Mouse (Mus musculus) liver, embryonic 12.5 days (tissue): Measurements from ENCODE around the gene Syt7. TPM values are rescaled to one million over a fixed set of nuclear protein-coding genes. Genes with fewer than 3 reads are reported as not detected.

Experiments
- ATAC-seq: fragments of 200-750 bp; cut with Nextera tagmentation; 2 replicates; pipeline ENCODE4 v1.8.0; 2017; ENCODE audit warnings: moderate number of reproducible peaks, mild to moderate bottlenecking, moderate library complexity
- H3K27ac ChIP-seq: fragments of 300-500 bp; sonication (generic); 2 replicates; pipeline ENCODE4 v1.5.1; 2016; ENCODE audit warnings: mild to moderate bottlenecking
- H3K27me3 ChIP-seq: fragments of 300-500 bp; sonication (generic); replicated peaks from 2 replicates; pipeline ENCODE4 v1.6.1; 2016; ENCODE audit warnings: mild to moderate bottlenecking, moderate library complexity
- H3K36me3 ChIP-seq: fragments of 300-500 bp; sonication (generic); 2 replicates; pipeline ENCODE4 v1.6.1; 2016; ENCODE audit warnings: mild to moderate bottlenecking, moderate library complexity
- H3K4me1 ChIP-seq: fragments of 300-500 bp; sonication (generic); 2 replicates; pipeline ENCODE4 v1.6.1; 2016
- H3K4me2 ChIP-seq: fragments of 300-500 bp; sonication (generic); 2 replicates; pipeline ENCODE4 v1.6.1; 2016; ENCODE audit warnings: mild to moderate bottlenecking, moderate library complexity
- H3K4me3 ChIP-seq: fragments of 300-500 bp; sonication (generic); 2 replicates; pipeline ENCODE4 v1.5.1; 2016; ENCODE audit warnings: mild to moderate bottlenecking, moderate library complexity
- H3K9ac ChIP-seq: fragments of 300-500 bp; sonication (generic); 2 replicates; pipeline ENCODE4 v1.6.1; 2016; ENCODE audit warnings: mild to moderate bottlenecking, moderate library complexity
- H3K9me3 ChIP-seq: fragments of 300-500 bp; sonication (generic); replicated peaks from 2 replicates; pipeline ENCODE4 v1.6.1; 2016; ENCODE audit warnings: mild to moderate bottlenecking, moderate library complexity
- WGBS: fragments of 180-500 bp; shearing (Covaris S2); methylation state at CpG from one replicate; pipeline ENCODE4 v1.1.7; 2016; ENCODE audit not compliant: insufficient replicate concordance; 5-methylcytosine and 5-hydroxymethylcytosine counted together
- polyA plus RNA-seq: library from polyadenylated mRNA; unstranded; fragments of >200 nt; fragmentation: Nextera tagmentation; extraction: Ambion mirVana; gene quantifications from 2 replicates; pipeline ENCODE4 v1.2.1, GENCODE M21; 2016

Syt7 gene
- polyA plus RNA-seq, 1 experiment from 2014 or later = 0.91 TPM

DNA sequence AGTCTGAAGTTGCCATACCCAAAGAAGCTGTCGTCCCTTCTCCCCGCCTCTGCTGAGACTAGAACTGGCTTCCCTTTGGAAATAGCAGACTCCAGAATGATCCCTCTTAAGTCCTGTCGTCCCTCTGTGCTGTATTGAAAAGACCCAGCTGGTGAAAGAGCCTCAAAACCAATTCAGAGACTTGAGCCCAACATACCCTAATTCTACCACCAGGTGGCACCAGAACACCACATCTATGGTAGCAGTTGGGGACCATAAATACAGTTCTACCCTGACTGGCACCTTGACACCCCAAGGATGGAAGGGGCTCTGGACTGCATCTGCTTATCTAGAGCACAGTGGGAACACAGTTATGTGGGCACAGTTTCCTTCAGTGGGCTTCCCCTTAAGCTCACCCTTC, 60.8 kb downstream of the Syt7 start:
- Histone ChIP-seq H3K27ac (no peak overlapping the region), H3K9ac (no peak overlapping the region), H3K27me3 (peaks cover 43% of the 10 kb centered on the region), H3K4me1 (peaks cover 9% of the 10 kb centered on the region), H3K9me3 (0 out of 2 replicates have a peak, but pooled peaks cover 3% of the 10 kb centered on the region), H3K36me3 (0 out of 2 replicates have a peak, but pooled peaks cover 2% of the 10 kb centered on the region), H3K4me2 (no peak overlapping the region), H3K4me3 (no peak overlapping the region)
- WGBS = 2% methylated on average over 3 of the region's 3 CpGs
- ATAC-seq = no peak

DNA sequence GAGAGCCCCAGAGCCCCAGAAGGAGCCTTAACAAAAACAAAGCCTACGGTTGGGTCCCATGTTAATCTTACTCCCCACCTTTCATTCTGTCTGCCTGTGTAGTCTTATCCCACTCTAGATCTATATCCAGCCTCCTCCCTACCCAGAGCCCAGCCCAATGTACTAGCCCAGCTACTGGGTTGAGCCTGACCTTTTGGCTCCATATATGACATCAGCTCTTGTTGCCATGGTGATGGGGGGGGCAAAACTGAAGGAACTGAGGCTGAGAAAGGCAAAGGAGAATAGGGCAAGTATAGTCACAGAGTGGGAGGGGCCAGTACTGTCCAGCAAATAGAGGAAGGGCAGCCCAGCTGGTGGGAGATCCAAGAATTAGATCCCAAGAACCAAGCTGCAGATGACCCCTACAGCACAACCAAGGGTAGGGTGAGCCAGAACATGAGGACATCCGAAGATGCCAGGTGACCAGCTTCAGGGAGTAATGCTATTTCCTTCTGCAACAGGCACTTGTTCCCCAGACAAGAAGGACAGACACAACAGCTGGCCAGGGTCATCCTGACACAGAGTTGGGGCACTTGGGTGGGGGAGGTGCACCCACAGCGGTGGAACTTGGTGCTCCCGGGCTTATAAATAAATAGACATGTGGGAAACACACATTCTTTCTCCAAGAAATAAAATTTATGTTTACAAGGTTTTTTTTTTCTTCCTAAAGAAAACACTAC, 66.0 kb downstream of the Syt7 start:
- no peak overlapping the region for H3K27ac ChIP-seq
- peaks cover 24% of the 10 kb centered on the region for H3K4me1 ChIP-seq
- no peaks in the 10 kb centered on the region for H3K9me3 ChIP-seq
- no peak overlapping the region for H3K4me2 ChIP-seq
- H3K4me3 ChIP-seq = no peak overlapping the region
- 41% methylated on average over 4 of the region's 4 CpGs for WGBS
- H3K36me3 ChIP-seq = no peaks in the 10 kb centered on the region
- ATAC-seq = 0 out of 2 replicates have a peak, but pooled peaks have one; percentile 14
- H3K27me3 ChIP-seq = peaks cover 95% of the 10 kb centered on the region
- H3K9ac ChIP-seq = no peak overlapping the region

DNA sequence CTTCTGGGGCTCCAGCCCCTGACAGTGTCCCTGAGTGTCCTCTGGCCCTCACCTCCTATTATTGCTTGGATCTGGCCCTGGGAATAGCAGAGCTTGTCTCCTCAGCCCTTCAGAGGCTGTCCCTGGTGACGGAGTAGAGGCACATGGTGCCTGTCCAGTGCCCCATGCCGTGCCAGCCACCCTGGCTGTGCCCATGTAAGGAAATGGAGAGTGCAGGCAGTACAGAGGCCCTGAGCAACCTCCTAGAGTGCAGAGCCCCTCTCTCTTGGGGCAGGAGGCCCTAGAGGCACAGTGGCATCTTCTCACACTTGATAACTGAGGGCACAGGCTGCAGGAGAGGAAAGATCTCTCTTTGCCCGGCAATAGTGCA, 66.5 kb downstream of the Syt7 start:
- H3K4me2 ChIP-seq = no peak overlapping the region
- no peaks in the 10 kb centered on the region for H3K36me3 ChIP-seq
- H3K27me3 ChIP-seq = peaks cover 98% of the 10 kb centered on the region
- H3K9ac ChIP-seq = no peak overlapping the region
- H3K9me3 ChIP-seq = no peaks in the 10 kb centered on the region
- WGBS = 52% methylated on average over 3 of the region's 3 CpGs
- H3K4me3 ChIP-seq = no peak overlapping the region
- no peak for ATAC-seq
- H3K4me1 ChIP-seq = peaks cover 24% of the 10 kb centered on the region
- H3K27ac ChIP-seq = no peak overlapping the region

DNA sequence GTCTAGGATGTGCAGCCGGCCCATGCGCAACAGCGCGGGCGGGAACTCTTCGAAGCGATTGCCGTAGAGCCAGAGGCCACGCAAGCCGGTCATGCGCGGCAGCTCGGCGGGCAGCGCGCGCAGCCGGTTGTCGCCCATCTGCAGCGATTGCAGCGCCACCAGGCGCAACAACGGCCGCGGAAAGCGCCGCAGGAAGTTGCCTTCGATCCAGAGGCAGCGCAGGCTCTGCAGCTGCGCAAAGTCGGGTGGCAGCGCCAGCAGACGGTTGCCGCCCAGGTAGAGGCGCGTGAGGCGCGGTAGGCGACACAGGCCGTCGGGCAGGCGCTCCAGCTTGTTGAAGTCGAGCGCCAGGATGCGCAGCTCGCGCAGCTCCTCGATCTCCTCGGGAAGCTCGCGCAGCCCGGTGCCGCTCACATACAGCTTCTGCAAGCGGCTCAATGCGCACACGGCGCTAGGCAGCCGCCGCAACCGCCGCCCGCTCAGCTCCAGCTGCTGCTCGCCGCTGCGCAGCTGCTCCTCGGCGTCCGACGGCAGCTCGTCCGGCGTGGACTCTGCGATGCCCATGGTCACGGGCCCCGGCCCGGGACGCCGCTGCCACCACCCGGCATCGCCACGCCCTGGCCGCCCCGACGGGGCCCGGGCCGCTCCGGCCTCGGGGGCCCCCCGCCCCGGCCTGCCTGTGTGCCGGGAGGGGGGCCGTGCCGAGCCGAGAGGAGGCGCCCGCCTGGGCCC, 68.0 kb downstream of the Syt7 start, which contains the start of gene Lrrc10b:
Gene Lrrc10b (minus strand): TSS at position 722 of the 732 bp plus-strand sequence.
- Histone ChIP-seq H3K4me1 (peaks cover 24% of the 10 kb centered on the region), H3K27ac (no peak within 1 kb of the TSS), H3K27me3 (peaks cover 100% of the 10 kb centered on the region), H3K9ac (no peak within 1 kb of the TSS), H3K36me3 (no peaks in the 10 kb centered on the region), H3K9me3 (no peaks in the 10 kb centered on the region), H3K4me2 (peak within 1 kb of the TSS; percentile 60), H3K4me3 (peak within 1 kb of the TSS; percentile 44)
- no peak; the same call in 1 of the 2 replicates for ATAC-seq
- WGBS = 3% methylated on average over 94 of the region's 96 CpGs

DNA sequence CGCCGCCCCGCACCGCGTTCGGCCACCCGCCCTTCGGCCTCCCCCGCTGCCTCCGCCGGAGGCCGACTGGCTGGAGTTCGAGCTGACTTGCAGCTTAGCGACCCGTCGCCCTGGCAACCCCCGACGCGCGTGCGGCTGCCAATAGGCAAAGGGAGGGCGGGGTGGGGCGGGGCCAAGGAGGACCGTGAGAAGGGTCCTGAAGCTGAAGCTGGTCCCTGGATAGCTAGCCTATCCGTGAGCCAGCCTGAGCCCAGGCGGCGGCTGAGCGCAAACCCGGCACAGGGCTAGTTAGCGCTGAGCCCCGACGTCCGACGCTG, 68.6 kb downstream of the Syt7 start:
- ATAC-seq = peak; percentile 46; the same call in 1 of the 2 replicates
- H3K4me2 ChIP-seq = peak overlapping the region; percentile 60
- WGBS = 4% methylated on average over 34 of the region's 34 CpGs
- no peaks in the 10 kb centered on the region for H3K9me3 ChIP-seq
- H3K4me1 ChIP-seq = peaks cover 24% of the 10 kb centered on the region
- no peaks in the 10 kb centered on the region for H3K36me3 ChIP-seq
- peaks cover 100% of the 10 kb centered on the region for H3K27me3 ChIP-seq
- no peak overlapping the region for H3K9ac ChIP-seq
- peak overlapping the region; percentile 44 for H3K4me3 ChIP-seq
- H3K27ac ChIP-seq = no peak overlapping the region

DNA sequence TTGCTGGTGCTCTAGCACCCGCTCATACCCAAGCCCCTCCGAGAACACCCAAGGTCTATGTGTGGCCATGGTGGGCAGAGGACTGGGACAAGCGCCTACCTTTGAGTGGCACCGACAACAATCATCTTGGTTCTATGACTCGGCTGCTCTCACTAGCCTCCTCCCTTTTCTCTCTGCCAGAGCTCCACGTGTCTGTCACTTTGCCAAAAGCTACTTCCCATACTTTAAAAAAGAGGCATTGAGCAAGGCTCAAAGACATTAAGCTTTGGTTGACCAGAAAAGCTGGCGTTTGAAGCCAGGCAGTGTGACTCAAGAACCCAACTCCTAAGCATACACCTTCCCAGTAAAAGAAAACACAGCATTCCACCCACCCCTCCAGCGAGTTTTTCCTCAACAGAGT, 69.2 kb downstream of the Syt7 start:
- no peak for ATAC-seq
- Histone ChIP-seq H3K4me1 (peaks cover 24% of the 10 kb centered on the region), H3K27me3 (peaks cover 100% of the 10 kb centered on the region), H3K4me2 (peak overlapping the region; percentile 60), H3K36me3 (no peaks in the 10 kb centered on the region), H3K9ac (no peak overlapping the region), H3K27ac (no peak overlapping the region), H3K9me3 (no peaks in the 10 kb centered on the region), H3K4me3 (no peak overlapping the region)
- WGBS = 23% methylated on average over 8 of the region's 8 CpGs

DNA sequence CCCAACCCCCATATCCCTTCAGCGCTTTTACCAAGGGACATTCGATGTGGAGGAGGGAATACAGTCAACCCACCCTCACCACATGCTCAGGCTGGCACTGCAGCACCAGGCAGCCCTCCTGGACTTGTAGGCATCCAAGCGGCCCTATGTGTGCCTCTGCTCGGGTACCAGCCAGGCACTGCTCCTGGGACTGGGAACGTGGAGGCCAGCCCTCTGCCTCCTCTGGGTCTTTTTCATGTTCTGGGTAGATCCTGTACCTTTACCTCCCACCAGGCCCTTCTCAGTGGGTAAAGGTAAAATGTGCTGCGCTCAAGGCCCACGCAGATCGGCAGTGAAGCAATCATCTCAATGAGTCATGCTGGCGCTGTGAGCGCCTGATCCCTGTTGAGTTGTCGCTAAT, 71.0 kb downstream of the Syt7 start:
- WGBS = 31% methylated on average over 11 of the region's 11 CpGs

DNA sequence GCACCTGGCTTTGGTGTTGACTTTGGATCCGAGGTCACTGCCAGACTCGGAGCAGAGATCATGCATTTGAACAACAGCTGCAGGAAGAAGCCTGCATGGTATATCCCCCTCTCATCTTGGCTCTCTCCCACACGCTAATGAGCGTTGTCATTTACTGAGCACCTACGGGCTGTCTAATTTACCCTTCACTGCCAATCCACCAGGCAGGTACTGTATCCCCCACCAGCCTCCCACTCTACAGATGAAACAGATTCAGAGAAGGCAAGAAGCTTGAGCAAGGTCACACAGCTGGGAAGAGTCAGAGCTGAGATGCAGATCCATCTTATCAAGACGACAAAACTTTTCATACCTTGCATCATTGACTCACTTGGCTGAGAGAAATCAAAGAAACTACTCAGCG, 72.7 kb downstream of the Syt7 start:
- peaks cover 96% of the 10 kb centered on the region for H3K27me3 ChIP-seq
- no peak overlapping the region for H3K4me2 ChIP-seq
- no peaks in the 10 kb centered on the region for H3K9me3 ChIP-seq
- H3K27ac ChIP-seq = no peak overlapping the region
- no peaks in the 10 kb centered on the region for H3K36me3 ChIP-seq
- H3K4me3 ChIP-seq = no peak overlapping the region
- H3K9ac ChIP-seq = no peak overlapping the region
- peaks cover 15% of the 10 kb centered on the region for H3K4me1 ChIP-seq
- WGBS = 38% methylated on average over 7 of the region's 7 CpGs
- no peak for ATAC-seq

More for the DNA sequence above, 71.0 kb downstream of the Syt7 start:
- H3K9me3 ChIP-seq = no peaks in the 10 kb centered on the region
- peaks cover 98% of the 10 kb centered on the region for H3K27me3 ChIP-seq
- H3K4me1 ChIP-seq = peaks cover 24% of the 10 kb centered on the region
- H3K4me3 ChIP-seq = no peak overlapping the region
- no peaks in the 10 kb centered on the region for H3K36me3 ChIP-seq
- no peak overlapping the region for H3K9ac ChIP-seq
- no peak for ATAC-seq
- H3K27ac ChIP-seq = no peak overlapping the region
- H3K4me2 ChIP-seq = no peak overlapping the region

DNA sequence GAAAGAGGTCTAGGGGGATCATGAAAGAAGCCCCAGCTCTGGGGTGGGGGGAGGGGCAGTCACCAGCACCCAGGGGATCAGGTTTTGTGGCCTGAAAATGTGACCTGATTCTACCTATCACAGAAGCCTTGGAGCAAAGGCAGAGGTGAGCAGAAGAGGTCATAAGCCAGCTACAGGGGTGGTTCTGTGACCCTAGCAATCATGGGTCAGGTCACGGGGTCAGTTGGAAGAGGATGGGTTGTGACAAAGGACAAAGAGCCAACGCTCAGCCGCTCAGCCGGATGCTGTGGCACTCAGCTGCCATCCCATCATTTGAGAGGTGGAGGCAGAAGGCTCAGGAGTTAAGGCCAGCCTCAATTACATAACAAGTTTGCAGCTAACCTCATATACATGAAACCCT, 75.5 kb downstream of the Syt7 start:
- Histone ChIP-seq H3K9ac (no peak overlapping the region), H3K9me3 (no peaks in the 10 kb centered on the region), H3K4me3 (no peak overlapping the region), H3K27ac (no peak overlapping the region), H3K36me3 (no peaks in the 10 kb centered on the region), H3K4me2 (no peak overlapping the region), H3K27me3 (peaks cover 75% of the 10 kb centered on the region), H3K4me1 (no peaks in the 10 kb centered on the region)
- no peak for ATAC-seq
- 40% methylated on average over 4 of the region's 4 CpGs for WGBS

DNA sequence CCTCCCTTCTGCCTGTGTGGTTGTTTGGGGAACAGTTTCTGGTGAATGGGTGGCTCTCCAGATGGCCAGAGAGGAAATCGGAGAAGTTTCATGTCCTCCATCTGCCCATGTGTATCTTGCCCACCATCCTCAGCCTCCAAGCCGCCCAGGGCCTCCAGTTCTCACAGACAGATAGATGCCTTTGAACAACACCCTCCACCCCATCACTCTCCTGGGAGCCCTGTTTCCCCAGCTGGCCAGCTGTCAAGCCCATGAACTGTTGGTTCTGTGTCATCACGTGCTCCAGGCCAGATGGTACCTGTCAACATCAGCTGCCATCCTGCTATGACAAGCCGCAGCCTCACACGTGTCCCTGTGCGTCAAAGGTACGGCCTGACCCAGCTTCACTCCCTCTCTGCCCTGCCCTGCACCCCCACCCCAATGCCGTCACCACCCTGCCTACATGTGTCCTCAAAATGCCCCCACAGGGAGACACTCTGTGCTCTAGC, 80.3 kb downstream of the Syt7 start:
- Histone ChIP-seq H3K9me3 (no peaks in the 10 kb centered on the region), H3K36me3 (no peaks in the 10 kb centered on the region), H3K27ac (no peak overlapping the region), H3K27me3 (peaks cover 37% of the 10 kb centered on the region), H3K4me3 (no peak overlapping the region), H3K4me1 (no peaks in the 10 kb centered on the region), H3K9ac (no peak overlapping the region), H3K4me2 (no peak overlapping the region)
- WGBS = 53% methylated on average over 8 of the region's 8 CpGs
- no peak for ATAC-seq

DNA sequence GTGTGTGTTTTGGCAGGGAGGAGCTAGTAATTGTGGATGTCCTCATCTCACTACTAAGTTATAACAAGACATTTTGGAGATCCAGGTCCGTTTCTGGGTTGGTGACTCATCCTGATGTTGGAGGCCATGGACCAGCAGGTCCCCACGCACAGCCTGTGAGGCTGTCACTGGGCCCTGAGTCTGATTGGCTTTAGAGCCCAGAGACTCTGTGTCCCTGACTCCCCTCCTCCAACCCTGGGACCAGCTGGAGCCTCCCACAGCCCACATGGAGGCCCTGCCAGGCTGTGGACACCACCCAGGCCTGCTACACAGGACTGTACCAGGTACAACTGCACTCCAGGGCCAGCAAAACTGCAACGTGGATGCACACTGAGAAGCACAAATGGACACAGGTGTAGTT, 84.1 kb downstream of the Syt7 start:
- H3K9me3 ChIP-seq = no peaks in the 10 kb centered on the region
- no peak overlapping the region for H3K9ac ChIP-seq
- H3K4me1 ChIP-seq = no peaks in the 10 kb centered on the region
- 53% methylated on average over 3 of the region's 3 CpGs for WGBS
- H3K4me3 ChIP-seq = no peak overlapping the region
- no peak overlapping the region for H3K4me2 ChIP-seq
- no peak for ATAC-seq
- H3K27me3 ChIP-seq = peaks cover 42% of the 10 kb centered on the region
- no peak overlapping the region for H3K27ac ChIP-seq
- H3K36me3 ChIP-seq = no peaks in the 10 kb centered on the region

DNA sequence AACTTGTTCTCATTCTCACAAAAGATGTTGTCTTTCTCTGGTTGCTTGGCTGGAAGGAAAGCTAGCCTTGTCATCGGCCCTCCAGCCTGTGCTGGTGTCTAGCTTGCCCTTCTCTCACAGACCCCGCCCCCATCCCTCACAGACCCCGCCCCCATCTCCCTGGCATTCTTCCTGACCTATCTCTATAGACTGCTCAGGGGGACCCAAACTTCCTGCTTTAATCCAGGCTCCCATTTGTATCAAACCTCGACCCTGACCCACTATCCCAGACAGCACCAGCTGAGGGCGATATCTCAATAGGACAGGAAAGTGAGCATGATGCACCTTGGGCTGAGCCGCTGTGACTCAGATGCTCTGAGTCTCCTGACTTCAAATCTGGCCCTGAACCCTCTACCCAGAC, 84.9 kb downstream of the Syt7 start:
- Histone ChIP-seq H3K4me3 (no peak overlapping the region), H3K4me1 (no peaks in the 10 kb centered on the region), H3K36me3 (no peaks in the 10 kb centered on the region), H3K9me3 (no peaks in the 10 kb centered on the region), H3K4me2 (no peak overlapping the region), H3K27ac (no peak overlapping the region), H3K9ac (no peak overlapping the region), H3K27me3 (peaks cover 42% of the 10 kb centered on the region)
- ATAC-seq = no peak; the same call in 1 of the 2 replicates
- 20% methylated on average over 6 of the region's 6 CpGs for WGBS
